In the genomic region with DNA sequence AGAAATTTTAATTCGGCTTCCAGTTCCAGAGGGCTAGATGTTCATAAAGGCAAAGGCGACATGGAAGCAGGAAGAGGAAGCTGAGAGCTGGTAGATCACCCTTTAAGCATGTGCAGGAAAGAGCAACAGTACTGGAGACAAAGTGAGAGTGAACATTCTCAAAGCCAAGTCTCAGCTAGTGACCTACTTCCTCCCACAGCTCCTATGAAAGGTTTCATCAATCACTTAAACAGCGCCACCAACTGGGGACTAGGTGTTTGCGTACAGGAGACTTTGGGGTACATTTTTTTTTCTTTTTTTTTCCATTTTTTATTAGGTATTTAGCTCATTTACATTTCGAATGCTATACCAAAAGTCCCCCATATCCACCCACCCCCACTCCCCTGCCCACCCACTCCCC, we compare ENCODE assay signal across 17 mouse cellular contexts.
DNase-seq lines count a peak whose midpoint lies in the region; ATAC-seq and TF ChIP-seq lines count a peak whose summit lies in the region.
"Had no signal": no experiment of that assay in that cellular context is flagged by ENCODE, and none has a peak within 500 bp of the region (broad histone marks: within the 10 kb centered on the region; RNA-seq: fewer than 3 reads in every experiment).

No protein-coding gene starts in this region.

- no peak overlapping the region for H3K4me3 ChIP-seq in kidney, postnatal 0 days (replicated peaks; ENCODE audit: low read depth, low read length)
- H3K4me3 ChIP-seq: hindbrain, embryonic 10.5 days; intestine, embryonic 15.5 days; kidney, embryonic 15.5 days; stomach, embryonic 15.5 days had no signal

- no peaks in the 10 kb centered on the region for H3K27me3 ChIP-seq in kidney, postnatal 0 days (ENCODE audit: insufficient read depth, low read length)
- H3K27me3 ChIP-seq: intestine, embryonic 15.5 days; kidney, embryonic 15.5 days; stomach, embryonic 15.5 days had no signal

- no peak overlapping the region for H3K27ac ChIP-seq in kidney, postnatal 0 days
- H3K27ac ChIP-seq: hindbrain, embryonic 10.5 days; intestine, embryonic 15.5 days; kidney, embryonic 15.5 days; stomach, embryonic 15.5 days had no signal

- H3K9ac ChIP-seq in kidney, postnatal 0 days (ENCODE audit: low read depth, low read length) = no peak overlapping the region
- H3K9ac ChIP-seq: intestine, embryonic 15.5 days; kidney, embryonic 15.5 days; stomach, embryonic 15.5 days had no signal

- WGBS in kidney, postnatal 0 days = 91% methylated on average over 5 of the region's 5 CpGs

- no peaks in the 10 kb centered on the region for H3K4me1 ChIP-seq in kidney, postnatal 0 days (replicated peaks; ENCODE audit: insufficient read depth, low read length)
- H3K4me1 ChIP-seq: hindbrain, embryonic 10.5 days; intestine, embryonic 15.5 days; kidney, embryonic 15.5 days; stomach, embryonic 15.5 days had no signal

- TF ChIP-seq CTCF in kidney, postnatal 0 days (IDR thresholded peaks at IDR 0.05; ENCODE audit: low read depth) = peak; percentile 9; the same call in 1 of the 2 replicates

- ATAC-seq in kidney, postnatal 0 days (replicated peaks; ENCODE audit: low FRiP score, low read depth) = no peak
- ATAC-seq in erythroid progenitor cell, adult 5-6 weeks (replicated peaks; ENCODE audit: low FRiP score, poor library complexity, severe bottlenecking) = no peak
- ATAC-seq: forebrain, embryonic 14.5 days; intestine, embryonic 15.5 days had no signal

- DNase-seq in kidney, postnatal 0 days (ENCODE audit: low spot score) = no peak
- no peak for DNase-seq in kidney, postnatal 4 days
- peak; percentile 1 for DNase-seq in thymus, postnatal 25 days
- DNase-seq in thymus, postnatal 0 days (ENCODE audit: low spot score) = no peak
- DNase-seq in NIH3T3 (ENCODE audit: low read depth) = peak; percentile 3
- no peak for DNase-seq in urinary bladder, adult 18-20 months (ENCODE audit: low spot score in 2 of 2)
- DNase-seq: adrenal gland, adult 8-10 months; cerebellum, adult 9-10 months; embryo, embryonic 11 days; lung, adult 18-20 months; retina, postnatal 1 day had no signal

- H3K4me2 ChIP-seq in kidney, postnatal 0 days (ENCODE audit: low read length) = no peak overlapping the region
- H3K4me2 ChIP-seq: intestine, embryonic 15.5 days; kidney, embryonic 15.5 days; stomach, embryonic 15.5 days had no signal

- no peaks in the 10 kb centered on the region for H3K36me3 ChIP-seq in kidney, postnatal 0 days (ENCODE audit: insufficient read depth, low read length)
- H3K36me3 ChIP-seq: hindbrain, embryonic 10.5 days; intestine, embryonic 15.5 days; kidney, embryonic 15.5 days; stomach, embryonic 15.5 days had no signal

- H3K9me3 ChIP-seq in kidney, postnatal 0 days (replicated peaks; ENCODE audit: low read length) = no peaks in the 10 kb centered on the region
- H3K9me3 ChIP-seq: hindbrain, embryonic 10.5 days; intestine, embryonic 15.5 days; kidney, embryonic 15.5 days; stomach, embryonic 15.5 days had no signal

Comparison
In these comparisons a context has a peak if more than half of its experiments do, and no peak if none do; other contexts are left out.
1. DNase-seq: peak in thymus, postnatal 25 days (single experiment) and NIH3T3 (single experiment); none in kidney, postnatal 0 days (single experiment), kidney, postnatal 4 days (0 of 2), thymus, postnatal 0 days (single experiment) and urinary bladder, adult 18-20 months (0 of 2).